Mouse (Mus musculus): Measurements from ENCODE around the gene C1qc. TPM values are rescaled to one million over a fixed set of nuclear protein-coding genes. Genes with fewer than 3 reads are reported as not detected.
A peak's percentile ranks its signal among the peaks of the same experiment; 100 is the strongest.

Gene C1qc
- polyA plus RNA-seq, 1 experiment, result 2,716 TPM

DNA sequence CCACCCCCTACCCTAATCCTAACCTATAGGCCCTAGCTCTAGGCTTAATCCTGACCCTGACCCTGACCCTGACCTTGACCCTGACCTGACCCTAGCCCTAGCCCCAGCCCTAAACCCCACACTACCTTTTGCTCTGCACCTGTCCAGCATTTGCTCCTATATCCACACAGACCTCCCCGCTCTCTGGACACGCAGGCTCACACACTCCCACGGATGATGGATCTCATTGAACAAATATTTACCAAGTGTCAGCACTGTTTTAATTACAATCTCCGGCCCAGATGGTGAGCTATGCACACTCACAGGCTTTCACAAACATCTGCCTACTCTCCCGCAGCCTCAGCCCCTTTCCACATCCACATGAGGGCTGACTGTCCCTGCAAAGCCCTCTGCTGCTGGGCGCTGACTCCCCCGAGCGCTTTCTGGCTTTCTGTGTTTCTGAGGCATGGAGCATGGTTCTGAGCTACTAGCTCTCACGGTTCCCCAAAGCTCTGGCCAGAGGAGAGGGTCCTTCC is 5.3 kb upstream of the C1qc start:
- Histone ChIP-seq H3K4me3 (ENCODE audit: insufficient read depth, low read length) (peak overlapping the region; percentile 62), H3K4me1 (ENCODE audit: control insufficient read depth, insufficient read depth, low read length) (peaks cover 48% of the 10 kb centered on the region), H3K27ac (ENCODE audit: insufficient read depth, low read depth, low read length) (peak overlapping the region; percentile 27)
- TF ChIP-seq CTCF (IDR thresholded peaks at IDR 0.05; ENCODE audit: low read depth, low read length) (peak; percentile 7; the same call in 1 of the 2 replicates), POLR2A (IDR thresholded peaks at IDR 0.05; ENCODE audit: borderline replicate concordance, low read depth, low read length) (no peak)

GRCm38 (mm10) chr4:136896461-136896860 is 3.6 kb upstream of the C1qc start:
- Histone ChIP-seq H3K4me3 (ENCODE audit: insufficient read depth, low read length) (no peak overlapping the region), H3K27ac (ENCODE audit: insufficient read depth, low read depth, low read length) (no peak overlapping the region), H3K4me1 (ENCODE audit: control insufficient read depth, insufficient read depth, low read length) (peaks cover 51% of the 10 kb centered on the region)
- TF ChIP-seq CTCF (IDR thresholded peaks at IDR 0.05; ENCODE audit: low read depth, low read length) (no peak), POLR2A (IDR thresholded peaks at IDR 0.05; ENCODE audit: borderline replicate concordance, low read depth, low read length) (no peak)

DNA sequence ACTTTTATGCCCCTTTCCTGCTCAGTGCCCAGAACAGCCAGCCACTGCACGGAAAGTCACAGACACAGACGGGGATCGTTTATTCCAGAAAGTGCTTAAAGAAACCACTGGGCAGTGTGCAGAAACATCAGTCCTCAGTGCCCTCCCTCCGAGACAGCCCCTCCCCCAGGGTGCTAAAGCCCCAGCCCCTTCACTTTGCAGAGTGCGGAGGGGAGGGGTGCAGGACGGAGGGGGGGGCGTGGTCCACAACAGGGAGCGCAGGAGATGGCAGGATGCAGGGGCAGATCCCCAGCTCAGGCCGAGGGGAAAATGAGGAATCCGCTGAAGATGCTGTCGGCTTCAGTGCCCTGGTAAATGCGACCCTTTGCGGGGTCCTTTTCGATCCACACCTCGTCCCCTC is 3.0 kb upstream of the C1qc start:
- peaks cover 57% of the 10 kb centered on the region for H3K4me1 ChIP-seq (ENCODE audit: control insufficient read depth, insufficient read depth, low read length)

GRCm38 (mm10) chr4:136894821-136895220 is 2.0 kb upstream of the C1qc start:
- Histone ChIP-seq H3K4me1 (ENCODE audit: control insufficient read depth, insufficient read depth, low read length) (peaks cover 66% of the 10 kb centered on the region), H3K27ac (ENCODE audit: insufficient read depth, low read depth, low read length) (no peak overlapping the region), H3K4me3 (ENCODE audit: insufficient read depth, low read length) (no peak overlapping the region)
- no peak for TF ChIP-seq POLR2A (IDR thresholded peaks at IDR 0.05; ENCODE audit: borderline replicate concordance, low read depth, low read length)
- no peak for TF ChIP-seq CTCF (IDR thresholded peaks at IDR 0.05; ENCODE audit: low read depth, low read length)

More for the DNA sequence above, 3.0 kb upstream of the C1qc start:
- TF ChIP-seq POLR2A (IDR thresholded peaks at IDR 0.05; ENCODE audit: borderline replicate concordance, low read depth, low read length) (no peak), CTCF (IDR thresholded peaks at IDR 0.05; ENCODE audit: low read depth, low read length) (no peak)
- no peak overlapping the region for H3K27ac ChIP-seq (ENCODE audit: insufficient read depth, low read depth, low read length)
- no peak overlapping the region for H3K4me3 ChIP-seq (ENCODE audit: insufficient read depth, low read length)

- Histone ChIP-seq H3K4me3 (ENCODE audit: insufficient read depth, low read length) (no peak overlapping the region), H3K27ac (ENCODE audit: insufficient read depth, low read depth, low read length) (peak overlapping the region; percentile 76), H3K4me1 (ENCODE audit: control insufficient read depth, insufficient read depth, low read length) (peaks cover 66% of the 10 kb centered on the region)
- TF ChIP-seq CTCF (IDR thresholded peaks at IDR 0.05; ENCODE audit: low read depth, low read length), result peak; percentile 76
- no peak for TF ChIP-seq POLR2A (IDR thresholded peaks at IDR 0.05; ENCODE audit: borderline replicate concordance, low read depth, low read length)
Measured at GRCm38 (mm10) chr4:136893691-136894543, 1.1 kb upstream of the C1qc start.

- TF ChIP-seq CTCF (IDR thresholded peaks at IDR 0.05; ENCODE audit: low read depth, low read length), result no peak
- TF ChIP-seq POLR2A (IDR thresholded peaks at IDR 0.05; ENCODE audit: borderline replicate concordance, low read depth, low read length), result no peak
- Histone ChIP-seq H3K27ac (ENCODE audit: insufficient read depth, low read depth, low read length) (peak overlapping the region; percentile 91), H3K4me3 (ENCODE audit: insufficient read depth, low read length) (peak overlapping the region; percentile 72)
Measured at GRCm38 (mm10) chr4:136892371-136892770, 494 bp downstream of the C1qc start.

DNA sequence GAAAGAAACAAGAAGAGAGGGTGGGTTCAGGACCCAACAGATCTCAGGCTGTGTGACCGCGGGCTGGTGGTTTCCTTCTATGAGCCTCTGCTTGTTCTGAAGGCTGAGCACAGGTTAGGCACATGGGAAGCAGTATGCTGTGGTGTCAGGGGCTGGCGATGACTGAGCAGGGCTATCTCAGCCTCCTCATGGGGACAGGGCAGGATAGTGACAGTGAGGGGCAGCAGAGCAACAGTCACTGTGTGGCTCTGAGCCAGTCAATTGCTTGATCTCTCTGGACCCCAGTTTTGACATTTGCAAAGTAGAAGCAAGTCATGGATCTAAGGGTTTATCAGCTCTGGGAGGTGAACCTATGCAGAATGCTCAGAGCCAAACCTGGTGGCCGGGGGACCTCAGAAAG is 1.8 kb downstream of the C1qc start:
- TF ChIP-seq CTCF (IDR thresholded peaks at IDR 0.05; ENCODE audit: low read depth, low read length) (no peak), POLR2A (IDR thresholded peaks at IDR 0.05; ENCODE audit: borderline replicate concordance, low read depth, low read length) (no peak)
- Histone ChIP-seq H3K4me1 (ENCODE audit: control insufficient read depth, insufficient read depth, low read length) (peaks cover 72% of the 10 kb centered on the region), H3K27ac (ENCODE audit: insufficient read depth, low read depth, low read length) (peak overlapping the region; percentile 91), H3K4me3 (ENCODE audit: insufficient read depth, low read length) (peak overlapping the region; percentile 72)

More at GRCm38 (mm10) chr4:136892371-136892770, 494 bp downstream of the C1qc start:
- H3K4me1 ChIP-seq (ENCODE audit: control insufficient read depth, insufficient read depth, low read length), result peaks cover 69% of the 10 kb centered on the region

DNA sequence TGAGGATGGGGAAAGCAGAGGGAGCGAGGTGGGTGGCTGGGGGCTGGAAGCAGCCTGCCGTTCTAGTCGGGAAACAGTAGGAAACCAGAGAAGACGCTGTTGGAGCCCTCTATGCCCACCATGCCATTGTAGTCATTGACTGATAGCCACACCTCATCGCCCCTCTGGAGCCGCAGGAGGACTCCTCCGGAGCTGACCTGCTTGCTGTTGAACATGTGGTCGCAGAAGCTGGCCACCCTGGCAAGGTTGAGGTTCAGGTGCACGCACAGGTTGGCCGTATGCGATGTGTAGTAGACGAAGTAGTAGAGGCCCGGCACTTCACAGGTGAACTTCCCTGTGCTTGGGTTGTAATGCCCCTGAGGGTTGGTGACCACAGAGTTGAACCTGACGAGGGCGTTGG is 2.9 kb downstream of the C1qc start:
- no peak overlapping the region for H3K27ac ChIP-seq (ENCODE audit: insufficient read depth, low read depth, low read length)
- no peak for TF ChIP-seq POLR2A (IDR thresholded peaks at IDR 0.05; ENCODE audit: borderline replicate concordance, low read depth, low read length)
- no peak for TF ChIP-seq CTCF (IDR thresholded peaks at IDR 0.05; ENCODE audit: low read depth, low read length)
- peaks cover 67% of the 10 kb centered on the region for H3K4me1 ChIP-seq (ENCODE audit: control insufficient read depth, insufficient read depth, low read length)
- H3K4me3 ChIP-seq (ENCODE audit: insufficient read depth, low read length), result no peak overlapping the region

DNA sequence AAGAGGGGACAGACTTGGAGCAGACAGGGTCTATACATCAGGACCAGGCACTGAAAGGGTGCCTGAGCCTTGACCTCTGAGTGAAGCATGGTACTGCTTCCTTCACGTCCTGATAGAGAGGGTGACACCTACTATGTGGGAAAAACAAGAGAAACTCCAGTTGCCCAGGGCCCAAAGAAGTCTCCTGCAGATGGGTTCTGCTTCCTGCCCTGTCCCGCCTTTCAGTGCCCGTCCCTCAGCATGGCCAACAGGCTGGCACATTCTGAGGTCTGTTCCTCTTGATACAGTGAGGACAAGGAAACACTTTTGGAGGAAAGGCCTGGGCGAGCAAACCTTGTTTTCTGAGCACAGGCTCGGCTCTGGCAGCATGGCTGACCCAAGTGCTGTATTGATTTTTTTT is 5.2 kb downstream of the C1qc start:
- TF ChIP-seq POLR2A (IDR thresholded peaks at IDR 0.05; ENCODE audit: borderline replicate concordance, low read depth, low read length) (no peak), CTCF (IDR thresholded peaks at IDR 0.05; ENCODE audit: low read depth, low read length) (no peak)
- H3K4me1 ChIP-seq (ENCODE audit: control insufficient read depth, insufficient read depth, low read length), result peaks cover 56% of the 10 kb centered on the region
- no peak overlapping the region for H3K4me3 ChIP-seq (ENCODE audit: insufficient read depth, low read length)
- H3K27ac ChIP-seq (ENCODE audit: insufficient read depth, low read depth, low read length), result peak overlapping the region; percentile 96

DNA sequence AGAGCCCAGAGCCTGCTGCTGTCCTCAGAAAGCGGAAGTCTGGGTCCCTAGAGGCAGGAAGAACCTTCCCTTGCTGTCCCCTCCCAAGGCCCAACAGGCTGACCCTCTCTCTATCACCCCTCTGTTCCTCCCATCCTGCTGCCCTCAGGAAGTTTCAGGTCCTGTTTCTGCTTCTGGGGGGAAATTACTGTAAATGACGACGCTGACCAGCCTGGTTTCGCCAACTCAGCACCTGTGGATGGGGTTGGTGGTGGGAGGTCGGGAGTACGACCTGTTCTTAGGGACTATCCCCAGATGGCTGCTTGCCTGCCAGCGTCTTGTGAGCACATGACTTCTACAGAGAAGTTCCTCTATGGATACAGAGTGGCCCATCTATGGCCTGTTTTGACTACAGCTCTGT is 6.8 kb downstream of the C1qc start, which contains the start of gene C1qb:
Gene C1qb, minus strand, starts transcription at position 87 of the 400 bp plus-strand sequence.
- Histone ChIP-seq H3K27ac (ENCODE audit: insufficient read depth, low read depth, low read length) (peak within 1 kb of the TSS; percentile 96), H3K4me3 (ENCODE audit: insufficient read depth, low read length) (peak within 1 kb of the TSS; percentile 76), H3K4me1 (ENCODE audit: control insufficient read depth, insufficient read depth, low read length) (peaks cover 52% of the 10 kb centered on the region)
- no peak for TF ChIP-seq CTCF (IDR thresholded peaks at IDR 0.05; ENCODE audit: low read depth, low read length)
- no peak for TF ChIP-seq POLR2A (IDR thresholded peaks at IDR 0.05; ENCODE audit: borderline replicate concordance, low read depth, low read length)

Data from bone marrow macrophage, adult 2 months (primary cell).